Mouse (Mus musculus) right cerebral cortex, adult 2 months (tissue): Measurements from ENCODE around the gene Me3.
"Not testable (repeated sequence)": the region's sequence is repeated elsewhere in the genome, so short reads cannot be mapped to it uniquely, and the experiment has no call there.

Source experiments
- DNase-seq, 2 experiments: peaks; one replicate each; pipeline ENCODE4 v3.0.0; 2021 to 2022; ENCODE audit warnings: low spot score in 2 of 2

Me3 gene

GRCm38 (mm10) chr7:89730514-89730913, 98.3 kb downstream of the Me3 start:
- no peak for DNase-seq

- DNase-seq = not testable (repeated sequence)
Measured at GRCm38 (mm10) chr7:89731115-89731514, 98.9 kb downstream of the Me3 start.

GRCm38 (mm10) chr7:89748415-89748814, 116.2 kb downstream of the Me3 start:
- peak in 1 of 2 experiments; percentile 28 for DNase-seq

- no peak for DNase-seq
Measured at GRCm38 (mm10) chr7:89749183-89749582, 117.0 kb downstream of the Me3 start.

GRCm38 (mm10) chr7:89766678-89767508, 134.7 kb downstream of the Me3 start:
- DNase-seq = no peak

- no peak for DNase-seq
Measured at GRCm38 (mm10) chr7:89769106-89769896, 137.1 kb downstream of the Me3 start.

GRCm38 (mm10) chr7:89770021-89770420, 137.8 kb downstream of the Me3 start:
- no peak for DNase-seq

- no peak for DNase-seq
Measured at GRCm38 (mm10) chr7:89772906-89773305, 140.7 kb downstream of the Me3 start.

- no peak for DNase-seq
Measured at GRCm38 (mm10) chr7:89773352-89773921, 141.2 kb downstream of the Me3 start.

GRCm38 (mm10) chr7:89773926-89774325, 141.7 kb downstream of the Me3 start:
- DNase-seq = no peak

- no peak for DNase-seq
Measured at GRCm38 (mm10) chr7:89775848-89776247, 143.7 kb downstream of the Me3 start.

GRCm38 (mm10) chr7:89781391-89781790, 149.2 kb downstream of the Me3 start:
- no peak for DNase-seq

- no peak for DNase-seq
Measured at GRCm38 (mm10) chr7:89787735-89788134, 155.5 kb downstream of the Me3 start.

GRCm38 (mm10) chr7:89792576-89792975, 160.4 kb downstream of the Me3 start:
- no peak for DNase-seq

GRCm38 (mm10) chr7:89795366-89795765, 163.2 kb downstream of the Me3 start:
- DNase-seq = no peak

- no peak for DNase-seq
Measured at GRCm38 (mm10) chr7:89796351-89796801, 164.2 kb downstream of the Me3 start.

- no peak for DNase-seq
Measured at GRCm38 (mm10) chr7:89798358-89799020, 166.3 kb downstream of the Me3 start.

- DNase-seq = no peak
Measured at GRCm38 (mm10) chr7:89802447-89802846, 170.3 kb downstream of the Me3 start.

GRCm38 (mm10) chr7:89803966-89804365, 171.8 kb downstream of the Me3 start:
- no peak for DNase-seq

- DNase-seq = no peak
Measured at GRCm38 (mm10) chr7:89809400-89809799, 177.2 kb downstream of the Me3 start.

- DNase-seq = no peak
Measured at GRCm38 (mm10) chr7:89828436-89829065, 196.4 kb downstream of the Me3 start.
